Mouse (Mus musculus) MEL (cell line): ENCODE measurements at regions not wholly inside any gene's neighbourhood (a gene's known extent, or its start where the extent isn't known, plus 50 kb on each side); places are given as distances from the start of the nearest gene placed in this dataset.
"Not testable (repeated sequence)": the region's sequence is repeated elsewhere in the genome, so short reads cannot be mapped to it uniquely, and the experiment has no call there.

Experiments
- CTCF ChIP-seq, 3 experiments: IDR thresholded peaks in 2 of 3; conservative IDR thresholded peaks in 1 of 3; 2 replicates each; pipeline ENCODE4 v1.5.1; 2011 to 2012; ENCODE audit warnings: low read length in 3 of 3, low read depth in 2 of 3, mild to moderate bottlenecking in 2 of 3, improper control_type of control experiment in 1 of 3, inconsistent platforms in 1 of 3, mixed read lengths in 1 of 3, moderate library complexity in 1 of 3; ENCODE audit not compliant: control insufficient read depth in 1 of 3, insufficient read depth in 1 of 3, poor library complexity in 1 of 3, severe bottlenecking in 1 of 3
- EP300 ChIP-seq, 2 experiments: IDR thresholded peaks; 2 replicates each; pipeline ENCODE4 v1.6.1; 2011; ENCODE audit warnings: improper control_type of control experiment in 2 of 2, low read length in 2 of 2, low read depth in 1 of 2, mild to moderate bottlenecking in 1 of 2
- MAZ ChIP-seq: IDR thresholded peaks from 2 replicates; pipeline ENCODE4 v1.6.1; 2012; ENCODE audit warnings: low read depth, mild to moderate bottlenecking, inconsistent platforms, low read length, improper control_type of control experiment
- MEF2A ChIP-seq: IDR thresholded peaks from 2 replicates; pipeline ENCODE4 v1.6.1; 2014; ENCODE audit warnings: low read depth, mild to moderate bottlenecking, inconsistent platforms, low read length, improper control_type of control experiment; ENCODE audit not compliant: poor library complexity, insufficient replicate concordance, severe bottlenecking; ENCODE audit errors: extremely low read depth
- POLR2A ChIP-seq, 2 experiments: IDR thresholded peaks; 2 replicates each; pipeline ENCODE4 v1.6.1; 2011 to 2012; ENCODE audit warnings: low read length in 2 of 2, mild to moderate bottlenecking in 2 of 2, control low read depth in 1 of 2, improper control_type of control experiment in 1 of 2, low read depth in 1 of 2, moderate library complexity in 1 of 2; ENCODE audit not compliant: control insufficient read depth in 1 of 2, insufficient read depth in 1 of 2, poor library complexity in 1 of 2
- RAD21 ChIP-seq: IDR thresholded peaks from 2 replicates; pipeline ENCODE4 v1.6.1; 2011; ENCODE audit warnings: mild to moderate bottlenecking, low read depth, low read length, improper control_type of control experiment
- USF2 ChIP-seq, 2 experiments: IDR thresholded peaks; 2 replicates each; pipeline ENCODE4 v1.6.1; 2011 to 2012; ENCODE audit warnings: improper control_type of control experiment in 2 of 2, low read length in 2 of 2, borderline replicate concordance in 1 of 2, inconsistent platforms in 1 of 2, low read depth in 1 of 2, mild to moderate bottlenecking in 1 of 2; ENCODE audit not compliant: insufficient read depth in 1 of 2

- TF ChIP-seq CTCF (IDR thresholded peaks at IDR 0.05 in 2 of 3, conservative IDR thresholded peaks at IDR 0.05 in 1 of 3; ENCODE audit: control insufficient read depth in 1 of 3, insufficient read depth in 1 of 3, low read depth in 2 of 3, low read length in 3 of 3, poor library complexity in 1 of 3, severe bottlenecking in 1 of 3); MAZ; RAD21; MEF2A; USF2 (IDR thresholded peaks at IDR 0.05; ENCODE audit: borderline replicate concordance in 1 of 2, insufficient read depth in 1 of 2, low read depth in 1 of 2, low read length in 2 of 2); POLR2A (IDR thresholded peaks at IDR 0.05; ENCODE audit: control insufficient read depth in 1 of 2, insufficient read depth in 1 of 2, low read depth in 1 of 2, low read length in 2 of 2, poor library complexity in 1 of 2); EP300 (IDR thresholded peaks at IDR 0.05; ENCODE audit: low read depth in 1 of 2, low read length in 2 of 2): not testable (repeated sequence)
Measured at GRCm38 (mm10) chr5:3289991-3290417, 51.3 kb upstream of the Cdk6 start.
